Mouse (Mus musculus) layer of hippocampus, adult 9-10 months (tissue): ENCODE results near the gene Slc8a1.
A peak's percentile ranks its signal among the peaks of the same experiment; 100 is the strongest.

Experiments used
- DNase-seq: peaks from one replicate; pipeline ENCODE4 v3.0.0; 2022; ENCODE audit warnings: low spot score

Gene Slc8a1

GRCm38 (mm10) chr17:81669062-81669815 is 68.9 kb downstream of the Slc8a1 start:
- DNase-seq = no peak

- no peak for DNase-seq
These were observed 69.7 kb downstream of the Slc8a1 start for GRCm38 (mm10) chr17:81668466-81668865.

- no peak for DNase-seq
These were observed 70.2 kb downstream of the Slc8a1 start for GRCm38 (mm10) chr17:81667935-81668334.

GRCm38 (mm10) chr17:81666551-81666950 is 71.6 kb downstream of the Slc8a1 start:
- peak; percentile 71 for DNase-seq

GRCm38 (mm10) chr17:81664916-81665315 is 73.3 kb downstream of the Slc8a1 start:
- DNase-seq = no peak

GRCm38 (mm10) chr17:81657828-81658227 is 80.3 kb downstream of the Slc8a1 start:
- DNase-seq = no peak

GRCm38 (mm10) chr17:81654548-81654947 is 83.6 kb downstream of the Slc8a1 start:
- no peak for DNase-seq

- no peak for DNase-seq
These were observed 85.2 kb downstream of the Slc8a1 start for GRCm38 (mm10) chr17:81652958-81653357.

GRCm38 (mm10) chr17:81636822-81637221 is 101.4 kb downstream of the Slc8a1 start:
- DNase-seq = no peak

- DNase-seq = no peak
These were observed 107.7 kb downstream of the Slc8a1 start for GRCm38 (mm10) chr17:81630471-81630870.

GRCm38 (mm10) chr17:81621188-81621644 is 117.0 kb downstream of the Slc8a1 start:
- DNase-seq = no peak

GRCm38 (mm10) chr17:81618461-81618860 is 119.7 kb downstream of the Slc8a1 start:
- DNase-seq = no peak

- no peak for DNase-seq
These were observed 121.9 kb downstream of the Slc8a1 start for GRCm38 (mm10) chr17:81616326-81616725.

GRCm38 (mm10) chr17:81615391-81615790 is 122.8 kb downstream of the Slc8a1 start:
- no peak for DNase-seq

GRCm38 (mm10) chr17:81607515-81607914 is 130.7 kb downstream of the Slc8a1 start:
- no peak for DNase-seq

GRCm38 (mm10) chr17:81606084-81606483 is 132.1 kb downstream of the Slc8a1 start:
- no peak for DNase-seq

GRCm38 (mm10) chr17:81605219-81605660 is 132.9 kb downstream of the Slc8a1 start:
- DNase-seq = no peak

- DNase-seq = no peak
These were observed 139.1 kb downstream of the Slc8a1 start for GRCm38 (mm10) chr17:81599072-81599471.

GRCm38 (mm10) chr17:81589791-81590190 is 148.4 kb downstream of the Slc8a1 start:
- no peak for DNase-seq

- no peak for DNase-seq
These were observed 151.4 kb downstream of the Slc8a1 start for GRCm38 (mm10) chr17:81586759-81587158.

GRCm38 (mm10) chr17:81579728-81580425 is 158.3 kb downstream of the Slc8a1 start:
- no peak for DNase-seq

GRCm38 (mm10) chr17:81576893-81577292 is 161.3 kb downstream of the Slc8a1 start:
- no peak for DNase-seq

- DNase-seq = no peak
These were observed 172.4 kb downstream of the Slc8a1 start for GRCm38 (mm10) chr17:81565634-81566372.
